Mouse (Mus musculus) ES-E14 (cell line): ENCODE results near the gene Cubn.

Experiments used
- CHD2 ChIP-seq: IDR thresholded peaks from 2 replicates; pipeline ENCODE4 v1.6.1; 2014; ENCODE audit warnings: mild to moderate bottlenecking, low read depth, low read length, inconsistent platforms
- HCFC1 ChIP-seq: IDR thresholded peaks from 2 replicates; pipeline ENCODE4 v1.6.1; 2012; ENCODE audit warnings: low read length, inconsistent platforms, borderline replicate concordance; ENCODE audit not compliant: insufficient read depth
- ZC3H11A ChIP-seq: IDR thresholded peaks from 2 replicates; pipeline ENCODE4 v1.6.1; 2012; ENCODE audit warnings: low read depth, mild to moderate bottlenecking, inconsistent platforms, low read length, borderline replicate concordance
- ZNF384 ChIP-seq: IDR thresholded peaks from 2 replicates; pipeline ENCODE4 v1.6.1; 2012; ENCODE audit warnings: low read depth, low read length, inconsistent platforms

- TF ChIP-seq ZNF384 = no peak
- TF ChIP-seq ZC3H11A = no peak
- no peak for TF ChIP-seq HCFC1
- no peak for TF ChIP-seq CHD2
These were observed 156.2 kb downstream of the Cubn start for GRCm38 (mm10) chr2:13335446-13335845.
